Mouse (Mus musculus) ovary, adult 18-20 months (tissue): ENCODE measurements around the gene Cmc2.

Experiments
- DNase-seq: peaks from one replicate; pipeline ENCODE4 v3.0.0; 2022; ENCODE audit warnings: low spot score, mixed read lengths

The Cmc2 gene

DNA sequence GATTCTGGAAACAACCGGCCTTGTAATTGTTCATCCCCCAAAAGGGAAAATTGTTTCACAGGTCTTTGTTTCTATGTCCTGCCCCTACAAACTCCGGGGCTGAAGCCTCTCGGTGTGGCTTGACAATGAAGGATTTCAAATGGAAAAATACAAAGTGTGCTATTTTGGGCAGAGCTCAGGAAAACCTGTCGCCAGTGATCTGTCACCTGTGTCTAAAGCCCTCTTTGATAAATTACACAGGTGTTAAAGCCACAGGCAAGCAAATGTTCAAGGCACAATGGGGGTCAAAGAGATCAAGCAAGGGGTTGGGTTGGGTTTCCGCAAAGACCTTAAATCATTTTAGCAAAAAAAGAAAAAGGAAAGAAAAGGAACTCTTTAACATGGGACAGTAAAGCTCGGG lies 78.6 kb downstream of the Cmc2 start:
- DNase-seq, result no peak
